Mouse (Mus musculus) heart, adult 2 months (tissue): ENCODE data around the gene Dbh. TPM values are rescaled to one million over a fixed set of nuclear protein-coding genes. Genes with fewer than 3 reads are reported as not detected.
A peak's percentile ranks its signal among the peaks of the same experiment; 100 is the strongest.

ENCODE experiments used
- DNase-seq, 2 experiments: peaks; one replicate each; pipeline ENCODE4 v3.0.0; 2021
- H3K27ac ChIP-seq: fragments of 200-600 bp; 2 replicates; pipeline ENCODE4 v1.8.1; 2022
- H3K27me3 ChIP-seq: fragments of 200-500 bp; 2 replicates; pipeline ENCODE4 v1.6.1; 2012; ENCODE audit warnings: mild to moderate bottlenecking, low read length, inconsistent platforms, mixed read lengths; ENCODE audit not compliant: control insufficient read depth, insufficient read depth
- H3K36me3 ChIP-seq: fragments of 200-500 bp; 2 replicates; pipeline ENCODE4 v1.6.1; 2012; ENCODE audit warnings: low read length, inconsistent platforms; ENCODE audit not compliant: control insufficient read depth, insufficient read depth
- H3K4me1 ChIP-seq: fragments of 200-500 bp; 2 replicates; pipeline ENCODE4 v1.6.1; 2011; ENCODE audit warnings: low read length; ENCODE audit not compliant: control insufficient read depth, insufficient read depth
- H3K4me3 ChIP-seq: fragments of 200-600 bp; 2 replicates; pipeline ENCODE4 v1.8.1; 2022
- H3K79me2 ChIP-seq: fragments of 200-500 bp; replicated peaks from 2 replicates; pipeline ENCODE4 v1.6.1; 2012; ENCODE audit warnings: mild to moderate bottlenecking, inconsistent platforms, low read length, moderate library complexity, mixed read lengths; ENCODE audit not compliant: control insufficient read depth, insufficient read depth
- H3K9ac ChIP-seq: fragments of 200-500 bp; 2 replicates; pipeline ENCODE4 v1.6.1; 2012; ENCODE audit warnings: low read depth, mild to moderate bottlenecking, control low read depth, inconsistent platforms, low read length, mixed read lengths
- CTCF ChIP-seq: fragments of 200-600 bp; IDR thresholded peaks from 2 replicates; pipeline ENCODE4 v1.8.1; 2022; ENCODE audit warnings: antibody characterized with exemption, mild to moderate bottlenecking, moderate library complexity
- EP300 ChIP-seq: fragments of 200-500 bp; IDR thresholded peaks from 2 replicates; pipeline ENCODE4 v1.6.1; 2011; ENCODE audit warnings: low read depth, low read length, control low read depth; ENCODE audit not compliant: insufficient read depth
- POLR2A ChIP-seq: fragments of 200-500 bp; IDR thresholded peaks from 2 replicates; pipeline ENCODE4 v1.6.1; 2011; ENCODE audit warnings: mild to moderate bottlenecking, low read depth, low read length, control low read depth; ENCODE audit not compliant: insufficient read depth
- WGBS: fragments of 180-500 bp; shearing (Covaris S2); methylation state at CpG from one replicate; pipeline ENCODE4 v1.1.7; 2018; 5-methylcytosine and 5-hydroxymethylcytosine counted together
- intact Hi-C: fragments of 180-260 bp; cut with DNase I; formaldehyde crosslinking; loops from one replicate; pipeline ENCODE4 v1.15.1; 2025
- polyA plus RNA-seq: library from polyadenylated mRNA; depleted of rRNA; stranded (reverse); fragments of >200 nt; gene quantifications from 2 replicates; pipeline ENCODE4 v1.2.3, GENCODE M21; 2012; rRNA removed
- total RNA-seq, 2 experiments: library from RNA; stranded (reverse); gene quantifications; 2 replicates each; pipeline ENCODE4 v1.2.3; 2021

The Dbh gene
- total and polyA plus RNA-seq, 3 experiments: 1.1 to 7.7 (median 2.1) TPM

GRCm38 (mm10) chr2:27228809-27229480 lies 63.9 kb downstream of the Dbh start:
- Histone ChIP-seq H3K9ac (no peak overlapping the region), H3K36me3 (no peaks in the 10 kb centered on the region), H3K79me2 (no peaks in the 10 kb centered on the region), H3K4me1 (peaks cover 9% of the 10 kb centered on the region), H3K4me3 (no peak overlapping the region), H3K27ac (no peak overlapping the region), H3K27me3 (no peaks in the 10 kb centered on the region)
- DNase-seq: no peak
- intact Hi-C loops: no loop called here
- 72% methylated on average over 5 of the region's 5 CpGs for WGBS
- TF ChIP-seq CTCF (peak; percentile 61), EP300 (no peak), POLR2A (no peak)

- H3K4me1 ChIP-seq: peaks cover 9% of the 10 kb centered on the region
- H3K27ac ChIP-seq: no peak overlapping the region
- H3K4me3 ChIP-seq: no peak overlapping the region
- no peak for DNase-seq
- no peaks in the 10 kb centered on the region for H3K27me3 ChIP-seq
- no peaks in the 10 kb centered on the region for H3K79me2 ChIP-seq
- no peak overlapping the region for H3K9ac ChIP-seq
- intact Hi-C loops: loop anchor here (10.0 kb wide), 1 partner anchor 295 kb away; the partner anchor contains the start of genes Stkld1 and Surf4
- TF ChIP-seq CTCF (no peak), EP300 (no peak), POLR2A (no peak)
- H3K36me3 ChIP-seq: no peaks in the 10 kb centered on the region
- 57% methylated on average over 2 of the region's 2 CpGs for WGBS
These were observed 64.6 kb downstream of the Dbh start for GRCm38 (mm10) chr2:27229481-27230105.

- Histone ChIP-seq H3K9ac (no peak overlapping the region), H3K27ac (no peak overlapping the region), H3K79me2 (no peaks in the 10 kb centered on the region), H3K27me3 (no peaks in the 10 kb centered on the region), H3K4me1 (peaks cover 9% of the 10 kb centered on the region), H3K36me3 (no peaks in the 10 kb centered on the region), H3K4me3 (no peak overlapping the region)
- WGBS: 24% methylated on average over 7 of the region's 7 CpGs
- intact Hi-C loops: loop anchor here (1.0 to 10.0 kb wide), 2 partner anchors 25 to 298 kb away; partner anchors contain the start of genes Stkld1 and Surf4
- DNase-seq: peak; percentile 55 to 74
- TF ChIP-seq POLR2A: no peak
- TF ChIP-seq CTCF: no peak
- no peak for TF ChIP-seq EP300
These were observed 67.3 kb downstream of the Dbh start for GRCm38 (mm10) chr2:27232376-27232775.

Other genes starting within 250 kb of the Dbh start
- gene Surf2, start 248.9 kb upstream of the Dbh start, total RNA-seq: 10 to 100 TPM; 15.2 to 16.8 TPM
- gene Surf2, start 248.9 kb upstream of the Dbh start, polyA plus RNA-seq: 21.6 and 22.7 TPM in 2 replicates
- 10 to 100 TPM; 49.7 to 68.0 TPM for gene Surf1, start 248.7 kb upstream of the Dbh start, total RNA-seq
- gene Surf1, start 248.7 kb upstream of the Dbh start, polyA plus RNA-seq: 49.9 and 51.7 TPM in 2 replicates
- gene Surf4, start 231.3 kb upstream of the Dbh start, total RNA-seq: 10 to 100 TPM; 80.9 to 87.1 TPM
- gene Surf4, start 231.3 kb upstream of the Dbh start, polyA plus RNA-seq: 124 and 155 TPM in 2 replicates
- not detected for gene Stkld1, start 231.2 kb upstream of the Dbh start, total RNA-seq
- 0.06 TPM in 1 of 2 replicates, not detected in the other for gene Stkld1, start 231.2 kb upstream of the Dbh start, polyA plus RNA-seq
- 10 to 100 TPM; 11.2 to 13.1 TPM for gene Rexo4, start 200.8 kb upstream of the Dbh start, total RNA-seq
- 8.4 and 15.3 TPM in 2 replicates for gene Rexo4, start 200.8 kb upstream of the Dbh start, polyA plus RNA-seq
- not detected for gene Adamts13, start 191.8 kb upstream of the Dbh start, total RNA-seq
- gene Adamts13, start 191.8 kb upstream of the Dbh start, polyA plus RNA-seq: not detected in 2 replicates
- gene Cacfd1, start 155.3 kb upstream of the Dbh start, total RNA-seq: 10 to 100 TPM; 44.5 to 44.7 TPM
- gene Cacfd1, start 155.3 kb upstream of the Dbh start, polyA plus RNA-seq: 57.7 and 82.3 TPM in 2 replicates
- gene Slc2a6, start 137.2 kb upstream of the Dbh start, total RNA-seq: under 1 TPM; 0.21 to 0.41 TPM
- 0.97 and 1.1 TPM in 2 replicates for gene Slc2a6, start 137.2 kb upstream of the Dbh start, polyA plus RNA-seq
- gene Mymk, start 93.1 kb upstream of the Dbh start, total RNA-seq: not detected
- 0.10 TPM in 1 of 2 replicates, not detected in the other for gene Mymk, start 93.1 kb upstream of the Dbh start, polyA plus RNA-seq
- 10 to 100 TPM in 1 of 2 experiments, 1 to 10 TPM in 1; 9.2 to 18.9 TPM for gene Adamtsl2, start 85.9 kb upstream of the Dbh start, total RNA-seq
- 27.0 and 38.7 TPM in 2 replicates for gene Adamtsl2, start 85.9 kb upstream of the Dbh start, polyA plus RNA-seq
- under 1 TPM; 0.44 to 0.77 TPM for gene Fam163b, start 22.7 kb upstream of the Dbh start, total RNA-seq
- gene Fam163b, start 22.7 kb upstream of the Dbh start, polyA plus RNA-seq: 1.1 and 1.4 TPM in 2 replicates
- 1 to 10 TPM; 4.7 to 6.5 TPM for gene Sardh, start 83.1 kb downstream of the Dbh start, total RNA-seq
- gene Sardh, start 83.1 kb downstream of the Dbh start, polyA plus RNA-seq: 18.0 and 19.1 TPM in 2 replicates